8 mouse cellular contexts compared by ENCODE assay signal in genomic region chr3:58577506-58578050, GRCm38 (mm10). TPM values are rescaled to one million over a fixed set of nuclear protein-coding genes. Genes with fewer than 3 reads are reported as not detected.
DNase-seq lines count a peak whose midpoint lies in the region; ATAC-seq and TF ChIP-seq lines count a peak whose summit lies in the region.

No protein-coding gene starts in this region.

- peak overlapping the region; percentile 93 for H3ac ChIP-seq in myocyte (ENCODE audit: control insufficient read depth, insufficient read length)

- H3K27ac ChIP-seq in kidney, embryonic 16.5 days (ENCODE audit: low read length), result peak overlapping the region; percentile 100; the same call in 1 of the 2 replicates
- peak overlapping the region; percentile 99 for H3K27ac ChIP-seq in hindbrain, embryonic 15.5 days (replicated peaks)

- peaks cover 10% of the 10 kb centered on the region; the same call in 1 of the 2 replicates for H3K4me1 ChIP-seq in kidney, embryonic 16.5 days (ENCODE audit: insufficient read depth, low read length)
- peaks cover 34% of the 10 kb centered on the region for H3K4me1 ChIP-seq in hindbrain, embryonic 15.5 days (replicated peaks)

- H3K9me3 ChIP-seq in kidney, embryonic 16.5 days (ENCODE audit: low read length), result no peaks in the 10 kb centered on the region
- H3K9me3 ChIP-seq in hindbrain, embryonic 15.5 days, result no peaks in the 10 kb centered on the region

- H3K79me2 ChIP-seq in myocyte (ENCODE audit: control insufficient read depth, insufficient read depth), result peaks cover 56% of the 10 kb centered on the region

- H3K27me3 ChIP-seq in kidney, embryonic 16.5 days (ENCODE audit: insufficient read depth, low read length), result no peaks in the 10 kb centered on the region
- H3K27me3 ChIP-seq in hindbrain, embryonic 15.5 days, result no peaks in the 10 kb centered on the region
- H3K27me3 ChIP-seq in myocyte (ENCODE audit: control insufficient read depth, insufficient read depth, insufficient read length), result no peaks in the 10 kb centered on the region

- peaks cover 12% of the 10 kb centered on the region; the same call in 1 of the 2 replicates for H3K36me3 ChIP-seq in kidney, embryonic 16.5 days (ENCODE audit: insufficient read depth, low read length)
- H3K36me3 ChIP-seq in hindbrain, embryonic 15.5 days, result no peaks in the 10 kb centered on the region; the same call in 1 of the 2 replicates
- H3K36me3 ChIP-seq in myocyte (ENCODE audit: control insufficient read depth, insufficient read depth), result peaks cover 8% of the 10 kb centered on the region

- peak overlapping the region; percentile 38; the same call in 1 of the 2 replicates for H3K9ac ChIP-seq in kidney, embryonic 16.5 days (replicated peaks; ENCODE audit: low read length)
- H3K9ac ChIP-seq in hindbrain, embryonic 15.5 days, result peak overlapping the region; percentile 97

- no peak for DNase-seq in kidney, postnatal 25 days
- DNase-seq in brain, adult 2 months (ENCODE audit: low read depth, low spot score), result peak; percentile 12
- no peak for DNase-seq in urinary bladder, adult 18-20 months (ENCODE audit: low spot score in 2 of 2)
- DNase-seq in layer of hippocampus, postnatal 36 days, result no peak

- WGBS in kidney, embryonic 16.5 days, result 11% methylated on average over 8 of the region's 8 CpGs
- 17% methylated on average over 8 of the region's 8 CpGs for WGBS in hindbrain, embryonic 15.5 days

- peak overlapping the region; percentile 60 for H3K4me2 ChIP-seq in kidney, embryonic 16.5 days (replicated peaks; ENCODE audit: low read depth, low read length)
- peak overlapping the region; percentile 60 for H3K4me2 ChIP-seq in hindbrain, embryonic 15.5 days
- H3K4me2 ChIP-seq in myocyte (ENCODE audit: low read depth), result peak overlapping the region; percentile 55

- peak overlapping the region; percentile 90 for H3K4me3 ChIP-seq in kidney, embryonic 16.5 days (ENCODE audit: low read length)
- peak overlapping the region; percentile 82 for H3K4me3 ChIP-seq in hindbrain, embryonic 15.5 days
- peak overlapping the region; percentile 59 for H3K4me3 ChIP-seq in myocyte

- TF ChIP-seq POLR2A in myocyte (IDR thresholded peaks at IDR 0.05; ENCODE audit: insufficient read length, low read depth), result no peak

- ATAC-seq in kidney, embryonic 16.5 days (ENCODE audit: low FRiP score, low TSS enrichment), result no peak
- no peak for ATAC-seq in hindbrain, embryonic 15.5 days (ENCODE audit: low FRiP score, low read depth)
- no peak for ATAC-seq in frontal cortex, adult (ENCODE audit: low TSS enrichment)

TF ChIP-seq in myocyte, 11 proteins besides CTCF, POLR2A, EP300 and RAD21:
- TF ChIP-seq MYOG (IDR thresholded peaks at IDR 0.05; ENCODE audit: control insufficient read depth in 1 of 3, insufficient read depth in 1 of 3, insufficient read length in 2 of 3, low read depth in 2 of 3) (no peak), TCF3 (IDR thresholded peaks at IDR 0.05; ENCODE audit: insufficient read length, low read depth) (no peak), MAX (IDR thresholded peaks at IDR 0.05; ENCODE audit: low read depth) (no peak), E2F4 (IDR thresholded peaks at IDR 0.05; ENCODE audit: insufficient read depth) (no peak), TCF12 (IDR thresholded peaks at IDR 0.05; ENCODE audit: insufficient read depth, poor library complexity, severe bottlenecking) (no peak), REST (IDR thresholded peaks at IDR 0.05; ENCODE audit: insufficient read depth, insufficient read length) (no peak), SRF (IDR thresholded peaks at IDR 0.05; ENCODE audit: control insufficient read depth, insufficient read length, low read depth) (no peak)

RNA-seq across cellular contexts. Expression of gene Selenot, which starts 1.1 kb away (rescaled TPM):
- polyA plus RNA-seq in kidney, embryonic 16.5 days (2015; fragmentation: Nextera tagmentation; extraction: Ambion mirVana), result 24.3 and 27.3 TPM in 2 replicates
- 25.2 and 26.4 TPM in 2 replicates for polyA plus RNA-seq in hindbrain, embryonic 15.5 days (2015; fragmentation: Nextera tagmentation; extraction: Ambion mirVana)
- polyA plus RNA-seq in myocyte (2012; fragmentation: generic; extraction: Trizol), result 35.6 TPM
- total RNA-seq in layer of hippocampus, postnatal 36 days (2021), result 100 to 1,000 TPM; 151 to 156 TPM

RNA-seq across cellular contexts. Expression of gene Serp1, which starts 51.9 kb away (rescaled TPM):
- 143 and 156 TPM in 2 replicates for polyA plus RNA-seq in kidney, embryonic 16.5 days (2015; fragmentation: Nextera tagmentation; extraction: Ambion mirVana)
- 59.0 and 64.7 TPM in 2 replicates for polyA plus RNA-seq in hindbrain, embryonic 15.5 days (2015; fragmentation: Nextera tagmentation; extraction: Ambion mirVana)
- polyA plus RNA-seq in myocyte (2012; fragmentation: generic; extraction: Trizol), result 28.3 TPM
- total RNA-seq in layer of hippocampus, postnatal 36 days (2021), result 10 to 100 TPM; 25.3 to 26.3 TPM

RNA-seq across cellular contexts. Expression of gene Eif2a, which starts 52.0 kb away (rescaled TPM):
- polyA plus RNA-seq in kidney, embryonic 16.5 days (2015; fragmentation: Nextera tagmentation; extraction: Ambion mirVana), result 54.5 and 55.5 TPM in 2 replicates
- polyA plus RNA-seq in hindbrain, embryonic 15.5 days (2015; fragmentation: Nextera tagmentation; extraction: Ambion mirVana), result 33.6 and 36.9 TPM in 2 replicates
- polyA plus RNA-seq in myocyte (2012; fragmentation: generic; extraction: Trizol), result 14.4 TPM
- total RNA-seq in layer of hippocampus, postnatal 36 days (2021), result 10 to 100 TPM; 44.4 to 44.8 TPM

RNA-seq across cellular contexts. Expression of gene Erich6, which starts 59.4 kb away (rescaled TPM):
- polyA plus RNA-seq in kidney, embryonic 16.5 days (2015; fragmentation: Nextera tagmentation; extraction: Ambion mirVana), result not detected in 2 replicates
- 0.23 and 0.28 TPM in 2 replicates for polyA plus RNA-seq in hindbrain, embryonic 15.5 days (2015; fragmentation: Nextera tagmentation; extraction: Ambion mirVana)
- polyA plus RNA-seq in myocyte (2012; fragmentation: generic; extraction: Trizol), result 0.20 TPM
- total RNA-seq in layer of hippocampus, postnatal 36 days (2021), result 1 to 10 TPM; 1.2 to 1.4 TPM
